Mouse (Mus musculus) CD8-positive naive resting alpha-beta T cell, adult 2 months (primary cell): ENCODE data around the gene Rhbdd1.

Experiments used
- DNase-seq, 2 experiments: peaks; one replicate each; pipeline ENCODE4 v3.0.0; 2022; ENCODE audit warnings: low read depth in 2 of 2, low spot score in 2 of 2

Gene Rhbdd1

DNA sequence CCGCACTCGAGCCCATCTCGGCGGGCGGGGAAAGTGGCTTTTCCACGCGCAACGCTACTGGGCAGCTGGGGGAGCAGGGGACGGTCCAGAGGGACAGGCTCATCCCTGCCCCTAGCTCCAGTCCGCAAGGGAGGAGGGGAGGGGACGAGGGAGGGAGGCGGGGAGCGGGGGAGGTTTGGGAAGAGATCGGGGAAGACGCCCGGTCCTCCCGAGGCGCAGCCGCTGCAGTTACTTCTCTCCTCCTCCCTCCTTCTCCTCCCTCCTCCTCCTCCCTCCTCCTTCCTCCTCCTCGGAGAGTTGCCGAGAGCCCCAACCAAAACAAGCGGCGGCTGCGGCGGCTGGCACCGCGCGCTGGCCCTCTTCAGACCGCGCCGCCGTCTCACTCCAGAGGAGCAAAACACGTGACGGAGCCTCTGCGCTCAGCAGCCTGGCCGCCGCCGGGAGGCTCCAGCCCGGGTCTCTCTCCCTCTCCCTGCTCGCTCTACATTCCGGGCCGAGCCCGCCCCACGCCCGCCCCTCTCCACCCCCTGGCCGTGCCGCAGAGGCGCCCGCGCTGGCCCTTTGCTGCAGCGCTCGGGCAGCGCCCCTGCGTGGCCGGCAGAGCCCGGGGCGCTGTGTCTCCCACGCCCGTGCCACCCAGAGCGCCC lies 25.0 kb upstream of the Rhbdd1 start, which contains the start of gene Irs1:
Gene Irs1, minus strand, starts transcription at position 266 of the 647 bp plus-strand sequence.
- no peak for DNase-seq

- no peak for DNase-seq
Measured at GRCm38 (mm10) chr1:82291930-82292712, 24.1 kb upstream of the Rhbdd1 start.

DNA sequence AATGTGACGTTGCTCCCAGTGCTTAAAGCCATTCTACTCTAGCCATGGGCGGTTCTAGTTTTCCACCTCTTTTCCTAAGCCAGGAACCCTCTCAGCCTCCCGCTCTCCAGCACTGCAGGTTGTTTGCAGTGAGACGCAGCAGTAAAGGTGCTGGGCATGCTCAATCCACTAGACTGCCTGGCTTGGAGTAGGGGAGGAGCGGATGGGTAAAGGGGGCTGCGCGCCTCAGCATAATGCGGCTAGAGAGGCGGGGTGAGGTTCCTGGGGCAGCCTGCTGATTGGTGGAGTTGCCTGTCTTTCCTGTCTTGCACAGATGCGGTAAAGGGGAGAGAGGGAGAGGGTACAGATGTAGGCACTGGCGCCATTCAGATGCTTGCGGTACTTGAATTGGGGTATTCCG lies 23.5 kb upstream of the Rhbdd1 start:
- DNase-seq = no peak

DNA sequence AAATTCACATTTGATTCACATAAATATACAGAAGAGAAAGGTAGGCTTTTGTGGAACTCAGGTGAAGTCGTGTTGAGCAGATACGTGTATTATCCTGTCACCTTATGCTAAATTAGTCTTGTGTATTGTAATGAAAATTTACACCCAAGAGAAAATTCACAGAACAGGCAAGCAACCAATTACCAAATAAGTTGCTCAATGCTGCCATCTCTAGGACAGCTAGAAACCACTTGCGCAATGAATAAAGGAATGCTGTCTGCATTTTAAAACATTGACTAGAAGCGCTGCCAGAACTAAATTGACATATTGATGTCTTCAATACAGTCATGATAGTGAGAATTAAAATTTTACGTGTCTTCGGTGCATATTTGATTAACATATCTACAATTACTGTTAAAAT lies 22.1 kb upstream of the Rhbdd1 start:
- DNase-seq = no peak

- DNase-seq = no peak
Measured at GRCm38 (mm10) chr1:82298586-82298985, 17.7 kb upstream of the Rhbdd1 start.

- DNase-seq = no peak
Measured at GRCm38 (mm10) chr1:82304483-82304882, 11.8 kb upstream of the Rhbdd1 start.

DNA sequence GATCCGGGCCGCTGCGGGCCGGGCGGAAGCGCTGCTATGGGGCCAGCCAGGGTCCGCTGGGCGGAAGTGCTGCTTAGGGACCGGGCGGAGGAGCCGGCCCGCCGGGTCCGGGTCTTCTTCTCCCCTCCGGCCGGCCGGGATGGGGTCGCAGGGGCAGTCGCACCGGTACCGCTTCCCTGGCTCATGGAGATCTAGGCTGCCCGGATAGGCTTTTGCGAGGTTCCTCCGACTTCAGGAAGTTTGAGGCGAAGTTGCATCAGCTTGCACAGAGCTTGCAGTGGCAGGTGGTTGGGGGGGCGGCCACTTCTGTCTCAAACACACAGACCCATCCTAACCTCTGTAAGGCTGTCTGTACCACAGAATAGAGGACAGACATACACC lies 484 bp downstream of the Rhbdd1 start:
- peak in 1 of 2 experiments; percentile 48 for DNase-seq

DNA sequence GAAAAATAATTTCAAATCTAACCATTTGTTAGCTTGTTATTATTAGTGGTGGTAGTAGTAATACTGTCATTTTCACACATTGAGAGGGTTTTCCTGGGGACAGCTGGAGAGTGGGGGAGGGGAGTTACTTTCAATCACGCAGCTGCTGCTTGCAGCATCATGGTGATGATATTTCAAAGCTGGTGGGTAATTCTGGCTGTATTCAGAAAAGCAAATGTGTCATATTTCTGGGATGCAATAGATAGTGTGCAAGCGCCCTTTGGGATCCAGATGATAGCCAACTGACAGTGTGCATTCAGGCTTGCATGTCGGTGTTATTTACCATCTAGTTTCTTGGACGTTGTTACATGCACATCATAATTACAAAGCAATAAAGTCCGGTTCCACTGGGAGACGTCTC lies 4.2 kb downstream of the Rhbdd1 start:
- DNase-seq = no peak

- DNase-seq = no peak
Measured at GRCm38 (mm10) chr1:82320864-82321263, 4.6 kb downstream of the Rhbdd1 start.

GRCm38 (mm10) chr1:82321441-82321840 lies 5.2 kb downstream of the Rhbdd1 start:
- DNase-seq = no peak

DNA sequence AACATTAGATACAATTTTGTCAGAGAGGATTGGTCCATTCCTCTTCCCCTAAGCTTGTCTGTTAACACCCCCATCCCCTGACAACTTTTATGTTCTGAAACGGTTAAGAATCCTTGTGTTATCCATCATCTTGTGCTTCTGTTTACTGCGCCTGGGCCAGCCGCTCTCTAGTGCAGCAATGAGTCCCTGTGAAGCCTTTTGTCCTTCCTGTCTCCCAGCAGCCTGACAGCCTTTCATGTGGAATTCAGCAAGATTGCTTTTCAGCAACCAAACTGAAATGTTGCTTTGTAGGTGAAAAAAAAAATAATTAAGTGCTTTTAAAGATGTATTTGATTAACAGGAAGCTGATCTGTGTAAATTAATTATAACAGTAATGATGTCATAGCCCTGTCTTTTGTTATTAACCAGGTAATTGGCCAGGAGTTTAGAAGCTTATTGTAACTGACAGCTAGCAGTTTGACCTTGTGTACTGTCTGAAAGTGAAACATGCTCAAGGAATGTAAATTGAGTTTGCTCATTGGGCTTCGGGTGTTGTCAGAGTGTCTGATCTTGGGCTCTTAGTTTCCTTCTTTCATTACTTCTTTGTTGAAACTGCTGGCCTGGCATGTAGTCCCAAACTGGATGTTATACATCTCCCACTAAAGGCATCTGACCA lies 8.0 kb downstream of the Rhbdd1 start:
- no peak for DNase-seq

DNA sequence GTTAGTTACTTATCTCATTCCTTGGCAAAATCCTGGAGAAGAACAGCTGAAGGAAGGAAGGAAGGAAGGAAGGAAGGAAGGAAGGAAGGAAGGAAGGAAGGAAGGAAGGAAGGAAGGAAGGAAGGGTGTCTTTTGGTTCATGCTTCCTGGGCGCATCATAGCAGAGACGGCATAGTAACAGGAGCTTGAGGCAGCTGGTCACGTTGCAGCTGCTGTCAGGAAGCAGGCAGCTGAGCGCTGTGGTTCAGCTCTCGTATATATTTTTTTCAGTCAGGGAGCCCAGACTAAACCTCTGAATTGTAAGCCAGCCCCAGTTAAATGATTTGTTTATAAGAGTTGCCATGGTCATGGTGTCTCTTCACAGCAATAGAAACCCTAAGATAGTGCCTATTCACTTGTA lies 9.9 kb downstream of the Rhbdd1 start:
- DNase-seq = no peak

DNA sequence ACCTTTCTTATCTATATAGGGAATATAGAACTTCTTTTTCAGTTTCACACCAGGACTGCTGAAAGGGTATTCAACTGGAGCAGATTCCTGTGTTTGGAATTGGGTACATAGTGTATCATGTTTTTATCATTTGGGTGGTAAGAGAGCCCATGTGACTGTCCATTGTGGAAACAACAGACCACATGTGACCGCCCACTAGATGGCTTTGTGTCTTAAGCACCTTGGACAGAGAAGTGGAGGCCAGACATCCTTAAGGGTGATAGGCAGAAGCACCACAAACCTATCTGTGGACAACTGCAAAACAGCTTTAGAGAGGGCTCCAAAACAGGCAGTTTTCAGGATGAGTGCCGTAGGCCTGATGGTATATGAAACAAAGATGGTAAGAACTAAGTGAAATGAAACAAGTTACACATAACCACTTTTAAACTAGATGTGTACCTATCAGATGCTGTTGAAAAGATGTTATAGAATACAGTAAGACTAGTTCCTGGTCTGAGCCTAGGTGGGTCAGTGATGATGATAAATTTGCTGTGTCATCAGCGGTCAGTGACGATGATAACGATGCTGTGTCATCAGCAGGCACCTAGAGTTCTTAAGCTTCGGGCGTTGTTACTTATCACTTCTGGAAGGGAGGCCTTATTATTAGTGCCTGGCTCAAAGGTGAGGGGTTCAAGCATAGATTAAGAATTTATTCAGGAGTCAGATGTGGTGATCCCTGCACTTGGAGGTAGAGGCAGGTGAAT lies 12.0 kb downstream of the Rhbdd1 start:
- no peak for DNase-seq

DNA sequence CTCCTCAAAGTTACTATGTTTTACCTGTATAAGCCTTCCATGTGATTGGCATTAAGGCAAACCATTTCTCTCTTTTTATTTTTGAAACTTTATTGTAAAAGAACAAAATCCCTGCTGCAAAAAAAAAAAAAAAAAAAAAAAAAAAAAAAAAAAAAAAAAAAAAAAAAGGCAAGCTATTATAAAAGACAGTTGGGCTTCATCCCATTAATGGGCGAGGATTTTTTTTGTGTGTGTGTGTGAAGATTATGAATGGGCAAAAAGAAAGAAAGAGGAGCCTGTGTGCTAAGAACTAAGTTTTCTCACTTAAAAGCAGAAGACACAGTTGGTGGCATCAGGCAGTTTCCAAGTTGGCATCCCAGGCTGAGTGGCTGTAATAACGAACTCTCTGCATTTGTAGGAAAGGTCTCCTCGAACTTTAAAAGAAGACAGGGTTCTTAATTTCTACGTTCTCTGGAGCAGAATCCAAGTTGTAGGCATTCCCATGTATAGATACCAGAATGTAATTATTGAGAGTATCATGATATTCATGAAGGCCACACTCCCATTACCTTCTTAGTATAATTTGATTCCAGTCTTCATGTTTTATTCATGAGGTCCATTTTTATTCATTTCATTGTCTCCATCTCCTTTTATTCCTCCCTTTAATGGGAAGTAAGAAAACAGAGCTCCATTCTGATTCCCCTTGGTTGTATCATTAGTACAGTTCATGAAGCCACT lies 13.1 kb downstream of the Rhbdd1 start:
- no peak for DNase-seq

- no peak for DNase-seq
Measured at GRCm38 (mm10) chr1:82329954-82330247, 13.6 kb downstream of the Rhbdd1 start.

- no peak for DNase-seq
Measured at GRCm38 (mm10) chr1:82334506-82334905, 18.3 kb downstream of the Rhbdd1 start.

- no peak for DNase-seq
Measured at GRCm38 (mm10) chr1:82353089-82353488, 36.8 kb downstream of the Rhbdd1 start.

DNA sequence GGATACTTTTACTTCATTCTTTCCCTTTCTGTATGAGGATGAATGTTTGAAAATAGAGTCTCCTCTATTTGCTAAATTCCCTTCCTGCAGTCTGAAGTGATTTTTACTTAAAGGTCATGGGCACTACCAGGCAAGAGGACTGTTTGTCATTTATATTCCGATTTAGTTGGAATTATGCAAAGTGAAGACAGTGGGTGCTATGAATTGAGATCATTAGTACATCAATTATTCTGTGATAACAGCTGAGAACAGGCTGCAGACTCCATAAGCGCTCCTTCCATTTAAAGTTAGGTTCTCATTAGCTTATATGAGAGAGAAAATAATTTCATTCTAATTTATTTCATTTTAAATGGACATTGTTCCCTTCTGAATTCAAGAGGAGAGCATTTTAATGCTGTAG lies 37.5 kb downstream of the Rhbdd1 start:
- no peak for DNase-seq

DNA sequence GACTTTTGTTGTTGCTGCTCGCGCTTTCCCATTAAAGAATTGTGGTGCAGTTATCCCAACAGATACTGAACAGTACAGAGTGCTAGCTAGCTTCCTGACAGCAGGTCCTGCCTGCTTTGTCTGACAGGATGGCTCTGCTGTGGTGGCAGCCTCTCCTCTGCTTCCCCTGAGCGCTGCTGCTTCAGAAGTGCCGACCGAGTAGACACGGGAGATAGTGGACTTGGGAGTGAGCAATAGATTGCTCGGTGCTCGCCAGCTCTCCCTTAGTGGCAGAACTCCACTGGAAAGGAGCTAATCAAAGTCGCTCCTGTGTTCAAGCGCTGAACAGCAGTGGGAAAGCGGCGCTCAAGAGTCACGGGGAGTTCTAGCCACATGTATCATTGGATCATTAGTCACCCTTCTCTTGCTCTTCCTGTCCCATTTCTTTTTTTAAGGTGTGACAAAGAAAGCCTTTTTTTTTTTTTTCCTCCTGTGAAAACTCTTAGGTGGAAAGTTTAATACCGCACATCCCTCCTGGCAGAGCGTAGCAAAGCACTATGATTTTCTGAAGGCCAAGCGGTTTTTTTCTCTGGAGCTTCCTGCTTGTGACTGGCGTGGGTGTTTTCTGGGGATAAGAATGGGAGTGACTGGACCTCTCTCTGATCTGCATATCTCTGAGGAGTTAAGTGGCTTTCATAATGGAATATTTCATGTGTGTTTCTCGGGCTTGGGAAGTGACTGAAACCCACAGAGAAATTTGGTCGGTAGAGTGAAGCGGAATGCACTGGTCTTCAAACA lies 42.8 kb downstream of the Rhbdd1 start:
- no peak for DNase-seq

GRCm38 (mm10) chr1:82359648-82360026 lies 43.4 kb downstream of the Rhbdd1 start:
- DNase-seq = no peak
